Mouse (Mus musculus): ENCODE measurements around the gene Col25a1.

Gene Col25a1

GRCm38 (mm10) chr3:130327039-130328015 is 196.0 kb downstream of the Col25a1 start:
- DNase-seq (ENCODE audit: low read depth, low spot score), result no peak

GRCm38 (mm10) chr3:130328909-130329308 is 197.6 kb downstream of the Col25a1 start:
- DNase-seq (ENCODE audit: low read depth, low spot score), result no peak

- no peak for DNase-seq (ENCODE audit: low read depth, low spot score)
These were observed 198.7 kb downstream of the Col25a1 start for GRCm38 (mm10) chr3:130329833-130330555.

- DNase-seq (ENCODE audit: low read depth, low spot score), result no peak
These were observed 199.3 kb downstream of the Col25a1 start for GRCm38 (mm10) chr3:130330556-130330950.

- DNase-seq (ENCODE audit: low read depth, low spot score), result no peak
These were observed 201.1 kb downstream of the Col25a1 start for GRCm38 (mm10) chr3:130332347-130332913.

- peak; percentile 50 for DNase-seq (ENCODE audit: low read depth, low spot score)
These were observed 206.6 kb downstream of the Col25a1 start for GRCm38 (mm10) chr3:130337857-130338256.

- no peak for DNase-seq (ENCODE audit: low read depth, low spot score)
These were observed 207.1 kb downstream of the Col25a1 start for GRCm38 (mm10) chr3:130338371-130338770.

GRCm38 (mm10) chr3:130350161-130350560 is 218.9 kb downstream of the Col25a1 start:
- DNase-seq (ENCODE audit: low read depth, low spot score), result no peak

- DNase-seq (ENCODE audit: low read depth, low spot score), result no peak
These were observed 223.2 kb downstream of the Col25a1 start for GRCm38 (mm10) chr3:130354399-130355039.

GRCm38 (mm10) chr3:130356575-130357173 is 225.4 kb downstream of the Col25a1 start:
- no peak for DNase-seq (ENCODE audit: low read depth, low spot score)

- DNase-seq (ENCODE audit: low read depth, low spot score), result no peak
These were observed 229.5 kb downstream of the Col25a1 start for GRCm38 (mm10) chr3:130360813-130361212.

GRCm38 (mm10) chr3:130361922-130362321 is 230.6 kb downstream of the Col25a1 start:
- no peak for DNase-seq (ENCODE audit: low read depth, low spot score)

GRCm38 (mm10) chr3:130362797-130363367 is 231.6 kb downstream of the Col25a1 start:
- no peak for DNase-seq (ENCODE audit: low read depth, low spot score)

- DNase-seq (ENCODE audit: low read depth, low spot score), result no peak
These were observed 235.8 kb downstream of the Col25a1 start for GRCm38 (mm10) chr3:130366917-130367610.

- DNase-seq (ENCODE audit: low read depth, low spot score), result no peak
These were observed 237.1 kb downstream of the Col25a1 start for GRCm38 (mm10) chr3:130368352-130368751.

GRCm38 (mm10) chr3:130369113-130369512 is 237.8 kb downstream of the Col25a1 start:
- no peak for DNase-seq (ENCODE audit: low read depth, low spot score)

- DNase-seq (ENCODE audit: low read depth, low spot score), result no peak
These were observed 238.9 kb downstream of the Col25a1 start for GRCm38 (mm10) chr3:130370167-130370566.

- DNase-seq (ENCODE audit: low read depth, low spot score), result no peak
These were observed 241.8 kb downstream of the Col25a1 start for GRCm38 (mm10) chr3:130373145-130373544.

GRCm38 (mm10) chr3:130374620-130375341 is 243.5 kb downstream of the Col25a1 start:
- DNase-seq (ENCODE audit: low read depth, low spot score), result no peak

GRCm38 (mm10) chr3:130377786-130378185 is 246.5 kb downstream of the Col25a1 start:
- DNase-seq (ENCODE audit: low read depth, low spot score), result no peak
